Mouse (Mus musculus) embryonic facial prominence, embryonic 11.5 days (tissue): Measurements from ENCODE around the gene Xylt1. TPM values are rescaled to one million over a fixed set of nuclear protein-coding genes. Genes with fewer than 3 reads are reported as not detected.

Experiments used
- ATAC-seq: fragments of 200-750 bp; cut with Nextera tagmentation; replicated peaks from 2 replicates; pipeline ENCODE4 v1.8.0; 2017; ENCODE audit warnings: low read depth; ENCODE audit not compliant: insufficient number of reproducible peaks, low FRiP score, low TSS enrichment
- DNase-seq: peaks from one replicate; pipeline ENCODE4 v3.0.0-alpha.2; 2015; ENCODE audit warnings: low spot score
- H3K27ac ChIP-seq: fragments of 300-500 bp; sonication (generic); replicated peaks from 2 replicates; pipeline ENCODE4 v1.5.1; 2014; ENCODE audit warnings: mild to moderate bottlenecking, low read depth, low read length, control low read depth
- H3K27me3 ChIP-seq: fragments of 300-500 bp; sonication (generic); 2 replicates; pipeline ENCODE4 v1.6.1; 2014; ENCODE audit warnings: mild to moderate bottlenecking, low read length, moderate library complexity, mixed read lengths; ENCODE audit not compliant: control insufficient read depth, insufficient read depth
- H3K36me3 ChIP-seq: fragments of 300-500 bp; sonication (generic); replicated peaks from 2 replicates; pipeline ENCODE4 v1.6.1; 2014; ENCODE audit warnings: low read depth, mild to moderate bottlenecking, low read length, moderate library complexity, mixed read lengths; ENCODE audit not compliant: control insufficient read depth, insufficient read depth
- H3K4me1 ChIP-seq: fragments of 300-500 bp; sonication (generic); 2 replicates; pipeline ENCODE4 v1.6.1; 2014; ENCODE audit warnings: low read length, mixed read lengths; ENCODE audit not compliant: control insufficient read depth, insufficient read depth
- H3K4me2 ChIP-seq: fragments of 300-500 bp; sonication (generic); 2 replicates; pipeline ENCODE4 v1.6.1; 2014; ENCODE audit warnings: low read depth, mild to moderate bottlenecking, control low read depth, low read length, moderate library complexity
- H3K4me3 ChIP-seq: fragments of 300-500 bp; sonication (generic); 2 replicates; pipeline ENCODE4 v1.5.1; 2014; ENCODE audit warnings: low read depth, low read length, control low read depth
- H3K9ac ChIP-seq: fragments of 300-500 bp; sonication (generic); replicated peaks from 2 replicates; pipeline ENCODE4 v1.6.1; 2014; ENCODE audit warnings: mild to moderate bottlenecking, control low read depth, low read length
- H3K9me3 ChIP-seq: fragments of 300-500 bp; sonication (generic); replicated peaks from 2 replicates; pipeline ENCODE4 v1.6.1; 2016; ENCODE audit warnings: mild to moderate bottlenecking, low read length, inconsistent platforms, mixed read lengths; ENCODE audit not compliant: control insufficient read depth
- WGBS: fragments of 180-500 bp; shearing (Covaris S2); extraction: QIAGEN DNeasy Blood & Tissue Kit; methylation state at CpG from one replicate; pipeline ENCODE4 v1.1.7; 2014; 5-methylcytosine and 5-hydroxymethylcytosine counted together
- polyA plus RNA-seq: library from polyadenylated mRNA; unstranded; fragments of >200 nt; fragmentation: Nextera tagmentation; extraction: Ambion mirVana; gene quantifications from 2 replicates; pipeline ENCODE4 v1.2.1, GENCODE M21; 2014

Xylt1 gene
- polyA plus RNA-seq, 1 experiment from 2014 or later, result 1.4 TPM

GRCm38 (mm10) chr7:117539931-117540330 is 159.2 kb downstream of the Xylt1 start:
- no peak overlapping the region for H3K9ac ChIP-seq
- no peaks in the 10 kb centered on the region for H3K4me1 ChIP-seq
- H3K27me3 ChIP-seq, result no peaks in the 10 kb centered on the region
- no peak overlapping the region for H3K4me2 ChIP-seq
- H3K36me3 ChIP-seq, result no peaks in the 10 kb centered on the region
- no peak overlapping the region for H3K27ac ChIP-seq
- no peaks in the 10 kb centered on the region for H3K9me3 ChIP-seq
- H3K4me3 ChIP-seq, result no peak overlapping the region
- DNase-seq (no peak), ATAC-seq (no peak)
- 81% methylated on average over 5 of the region's 5 CpGs for WGBS

- no peak overlapping the region for H3K4me3 ChIP-seq
- H3K4me1 ChIP-seq, result no peaks in the 10 kb centered on the region
- no peaks in the 10 kb centered on the region for H3K27me3 ChIP-seq
- DNase-seq, result no peak
- no peaks in the 10 kb centered on the region for H3K36me3 ChIP-seq
- H3K4me2 ChIP-seq, result no peak overlapping the region
- no peaks in the 10 kb centered on the region for H3K9me3 ChIP-seq
- WGBS, result 56% methylated on average over 5 of the region's 5 CpGs
- no peak overlapping the region for H3K27ac ChIP-seq
- no peak overlapping the region for H3K9ac ChIP-seq
- no peak for ATAC-seq
Observed at GRCm38 (mm10) chr7:117540413-117540812, 159.6 kb downstream of the Xylt1 start.

GRCm38 (mm10) chr7:117541056-117541455 is 160.3 kb downstream of the Xylt1 start:
- Histone ChIP-seq H3K4me1 (no peaks in the 10 kb centered on the region), H3K27ac (no peak overlapping the region), H3K36me3 (no peaks in the 10 kb centered on the region), H3K27me3 (no peaks in the 10 kb centered on the region), H3K4me3 (no peak overlapping the region), H3K4me2 (no peak overlapping the region), H3K9ac (no peak overlapping the region), H3K9me3 (no peaks in the 10 kb centered on the region)
- no peak for DNase-seq
- 67% methylated on average over 1 of the region's 1 CpGs for WGBS
- ATAC-seq, result no peak

GRCm38 (mm10) chr7:117541681-117542080 is 160.9 kb downstream of the Xylt1 start:
- Histone ChIP-seq H3K4me3 (no peak overlapping the region), H3K36me3 (no peaks in the 10 kb centered on the region), H3K27me3 (no peaks in the 10 kb centered on the region), H3K4me2 (no peak overlapping the region), H3K9me3 (no peaks in the 10 kb centered on the region), H3K9ac (no peak overlapping the region), H3K27ac (no peak overlapping the region), H3K4me1 (no peaks in the 10 kb centered on the region)
- no peak for DNase-seq
- 58% methylated on average over 3 of the region's 3 CpGs for WGBS
- ATAC-seq, result no peak

- Histone ChIP-seq H3K4me2 (no peak overlapping the region), H3K9me3 (no peaks in the 10 kb centered on the region), H3K4me1 (no peaks in the 10 kb centered on the region), H3K9ac (no peak overlapping the region), H3K27ac (no peak overlapping the region), H3K36me3 (no peaks in the 10 kb centered on the region), H3K4me3 (no peak overlapping the region), H3K27me3 (no peaks in the 10 kb centered on the region)
- no peak for ATAC-seq
- DNase-seq, result no peak
- WGBS, result 56% methylated on average over 8 of the region's 8 CpGs
Observed at GRCm38 (mm10) chr7:117543041-117543440, 162.3 kb downstream of the Xylt1 start.

GRCm38 (mm10) chr7:117544126-117544525 is 163.3 kb downstream of the Xylt1 start:
- H3K27ac ChIP-seq, result no peak overlapping the region
- no peaks in the 10 kb centered on the region for H3K4me1 ChIP-seq
- H3K4me2 ChIP-seq, result no peak overlapping the region
- H3K36me3 ChIP-seq, result no peaks in the 10 kb centered on the region
- no peak for ATAC-seq
- DNase-seq, result no peak
- no peak overlapping the region for H3K9ac ChIP-seq
- WGBS, result 11% methylated on average over 2 of the region's 2 CpGs
- no peaks in the 10 kb centered on the region for H3K27me3 ChIP-seq
- no peaks in the 10 kb centered on the region for H3K9me3 ChIP-seq
- H3K4me3 ChIP-seq, result no peak overlapping the region

GRCm38 (mm10) chr7:117548301-117548700 is 167.5 kb downstream of the Xylt1 start:
- Histone ChIP-seq H3K4me1 (no peaks in the 10 kb centered on the region), H3K36me3 (no peaks in the 10 kb centered on the region), H3K4me2 (no peak overlapping the region), H3K27me3 (no peaks in the 10 kb centered on the region), H3K27ac (no peak overlapping the region), H3K9ac (no peak overlapping the region), H3K4me3 (no peak overlapping the region), H3K9me3 (no peaks in the 10 kb centered on the region)
- DNase-seq (no peak), ATAC-seq (no peak)
- WGBS, result 73% methylated on average over 8 of the region's 8 CpGs

- H3K9ac ChIP-seq, result no peak overlapping the region
- H3K36me3 ChIP-seq, result no peaks in the 10 kb centered on the region
- H3K9me3 ChIP-seq, result no peaks in the 10 kb centered on the region
- no peaks in the 10 kb centered on the region for H3K4me1 ChIP-seq
- DNase-seq (no peak), ATAC-seq (no peak)
- no peak overlapping the region for H3K4me2 ChIP-seq
- 64% methylated on average over 16 of the region's 16 CpGs for WGBS
- H3K27me3 ChIP-seq, result no peaks in the 10 kb centered on the region
- H3K4me3 ChIP-seq, result no peak overlapping the region
- H3K27ac ChIP-seq, result no peak overlapping the region
Observed at GRCm38 (mm10) chr7:117550916-117551549, 170.3 kb downstream of the Xylt1 start.
